Mouse (Mus musculus): ENCODE results near the gene Tpt1. TPM values are rescaled to one million over a fixed set of nuclear protein-coding genes. Genes with fewer than 3 reads are reported as not detected.

The Tpt1 gene
- total and polyA plus RNA-seq, 3 experiments, result 2,303 to 3,122 (median 2,669) TPM

- no peak for DNase-seq
Measured at GRCm38 (mm10) chr14:75877297-75877696, 32.4 kb downstream of the Tpt1 start.

GRCm38 (mm10) chr14:75878980-75879379 is 34.1 kb downstream of the Tpt1 start:
- no peak for DNase-seq

GRCm38 (mm10) chr14:75881856-75882255 is 37.0 kb downstream of the Tpt1 start:
- no peak for DNase-seq

GRCm38 (mm10) chr14:75883330-75883729 is 38.4 kb downstream of the Tpt1 start:
- no peak for DNase-seq

GRCm38 (mm10) chr14:75883873-75884272 is 39.0 kb downstream of the Tpt1 start:
- DNase-seq, result no peak

- DNase-seq, result no peak
Measured at GRCm38 (mm10) chr14:75892118-75892517, 47.2 kb downstream of the Tpt1 start.

Other genes with a start within 250 kb of the Tpt1 start
- gene Erich6b, start 202.8 kb upstream of the Tpt1 start, total RNA-seq (2021), result not detected
- gene Erich6b, start 202.8 kb upstream of the Tpt1 start, polyA plus RNA-seq (2012; rRNA removed), result not detected in 2 replicates
- gene Cog3, start 90.6 kb upstream of the Tpt1 start, total RNA-seq (2021), result 10 to 100 TPM; 22.1 to 27.4 TPM
- 5.5 and 5.8 TPM in 2 replicates for gene Cog3, start 90.6 kb upstream of the Tpt1 start, polyA plus RNA-seq (2012; rRNA removed)
- gene Slc25a30, start 58.1 kb upstream of the Tpt1 start, total RNA-seq (2021), result 100 to 1,000 TPM; 162 to 208 TPM
- gene Slc25a30, start 58.1 kb upstream of the Tpt1 start, polyA plus RNA-seq (2012; rRNA removed), result 21.2 and 24.5 TPM in 2 replicates
- gene Kctd4, start 109.9 kb downstream of the Tpt1 start, total RNA-seq (2021), result not detected
- not detected in 2 replicates for gene Kctd4, start 109.9 kb downstream of the Tpt1 start, polyA plus RNA-seq (2012; rRNA removed)
- gene Gtf2f2, start 165.8 kb downstream of the Tpt1 start, total RNA-seq (2021), result 10 to 100 TPM; 21.4 to 24.0 TPM
- gene Gtf2f2, start 165.8 kb downstream of the Tpt1 start, polyA plus RNA-seq (2012; rRNA removed), result 1.3 and 2.5 TPM in 2 replicates

Measured in adrenal gland, adult 2 months (tissue).